Mouse (Mus musculus): ENCODE data around the gene Fam53b. TPM values are rescaled to one million over a fixed set of nuclear protein-coding genes. Genes with fewer than 3 reads are reported as not detected.

The Fam53b gene
- polyA plus RNA-seq, 1 experiment from 2014 or later: 16.6 TPM

- DNase-seq (ENCODE audit: low spot score): no peak
- WGBS: 90% methylated on average over 3 of the region's 3 CpGs
Measured at GRCm38 (mm10) chr7:132765629-132766186, 48.0 kb downstream of the Fam53b start.

GRCm38 (mm10) chr7:132764896-132765491 is 48.7 kb downstream of the Fam53b start:
- 87% methylated on average over 4 of the region's 4 CpGs for WGBS
- ATAC-seq (ENCODE audit: low FRiP score) (no peak), DNase-seq (ENCODE audit: low spot score) (no peak)
- H3K4me1 ChIP-seq (replicated peaks; ENCODE audit: control insufficient read depth, insufficient read depth, low read length): peaks cover 27% of the 10 kb centered on the region
- H3K27ac ChIP-seq: no peak overlapping the region
- H3K4me3 ChIP-seq (replicated peaks; ENCODE audit: low read length): no peak overlapping the region
- H3K9me3 ChIP-seq (ENCODE audit: control insufficient read depth, low read length): no peaks in the 10 kb centered on the region
- H3K27me3 ChIP-seq (ENCODE audit: control insufficient read depth, insufficient read depth, low read length): no peaks in the 10 kb centered on the region
- no peak overlapping the region for H3K4me2 ChIP-seq (replicated peaks)
- no peak overlapping the region for H3K9ac ChIP-seq
- no peaks in the 10 kb centered on the region for H3K36me3 ChIP-seq (replicated peaks; ENCODE audit: control insufficient read depth, insufficient read depth)

More at GRCm38 (mm10) chr7:132765629-132766186, 48.0 kb downstream of the Fam53b start:
- Histone ChIP-seq H3K36me3 (replicated peaks; ENCODE audit: control insufficient read depth, insufficient read depth) (no peaks in the 10 kb centered on the region), H3K27me3 (ENCODE audit: control insufficient read depth, insufficient read depth, low read length) (no peaks in the 10 kb centered on the region), H3K4me3 (replicated peaks; ENCODE audit: low read length) (no peak overlapping the region), H3K4me2 (replicated peaks) (no peak overlapping the region), H3K4me1 (replicated peaks; ENCODE audit: control insufficient read depth, insufficient read depth, low read length) (peaks cover 27% of the 10 kb centered on the region), H3K9ac (no peak overlapping the region), H3K27ac (no peak overlapping the region), H3K9me3 (ENCODE audit: control insufficient read depth, low read length) (no peaks in the 10 kb centered on the region)
- no peak for ATAC-seq (ENCODE audit: low FRiP score)

DNA sequence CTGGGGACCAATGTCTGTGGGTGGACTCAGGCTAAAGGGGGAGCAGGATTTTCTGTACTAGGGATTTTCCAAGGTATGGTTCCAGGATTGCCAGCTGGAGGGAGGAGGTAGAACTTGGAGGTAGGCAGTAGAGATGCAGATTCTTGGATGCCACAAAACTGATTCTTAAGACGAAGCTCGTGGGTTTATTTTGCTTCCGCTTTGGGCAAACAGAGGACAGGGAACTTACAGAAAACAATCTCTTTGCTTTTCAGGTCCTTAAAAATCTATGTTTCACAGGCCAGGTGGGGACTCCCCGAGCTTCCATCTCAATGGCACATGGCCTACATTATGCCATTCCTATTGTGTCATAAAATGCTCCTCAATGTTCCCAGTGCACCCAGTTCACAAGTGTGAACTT is 49.4 kb downstream of the Fam53b start:
- Histone ChIP-seq H3K4me3 (replicated peaks; ENCODE audit: low read length) (no peak overlapping the region), H3K27me3 (ENCODE audit: control insufficient read depth, insufficient read depth, low read length) (no peaks in the 10 kb centered on the region), H3K9ac (no peak overlapping the region), H3K4me2 (replicated peaks) (no peak overlapping the region), H3K9me3 (ENCODE audit: control insufficient read depth, low read length) (no peaks in the 10 kb centered on the region), H3K36me3 (replicated peaks; ENCODE audit: control insufficient read depth, insufficient read depth) (peaks cover 5% of the 10 kb centered on the region), H3K4me1 (replicated peaks; ENCODE audit: control insufficient read depth, insufficient read depth, low read length) (peaks cover 27% of the 10 kb centered on the region), H3K27ac (no peak overlapping the region)
- no peak for ATAC-seq (ENCODE audit: low FRiP score)
- WGBS: 94% methylated on average over 4 of the region's 4 CpGs
- no peak for DNase-seq (ENCODE audit: low spot score)

GRCm38 (mm10) chr7:132763911-132764310 is 49.8 kb downstream of the Fam53b start:
- Histone ChIP-seq H3K4me1 (replicated peaks; ENCODE audit: control insufficient read depth, insufficient read depth, low read length) (peaks cover 27% of the 10 kb centered on the region), H3K4me3 (replicated peaks; ENCODE audit: low read length) (no peak overlapping the region), H3K4me2 (replicated peaks) (no peak overlapping the region), H3K9me3 (ENCODE audit: control insufficient read depth, low read length) (no peaks in the 10 kb centered on the region), H3K36me3 (replicated peaks; ENCODE audit: control insufficient read depth, insufficient read depth) (peaks cover 9% of the 10 kb centered on the region), H3K9ac (no peak overlapping the region), H3K27me3 (ENCODE audit: control insufficient read depth, insufficient read depth, low read length) (no peaks in the 10 kb centered on the region), H3K27ac (no peak overlapping the region)
- DNase-seq (ENCODE audit: low spot score) (no peak), ATAC-seq (ENCODE audit: low FRiP score) (no peak)
- WGBS: 89% methylated on average over 5 of the region's 5 CpGs

- no peaks in the 10 kb centered on the region for H3K9me3 ChIP-seq (ENCODE audit: control insufficient read depth, low read length)
- no peak overlapping the region for H3K4me2 ChIP-seq (replicated peaks)
- no peak for DNase-seq (ENCODE audit: low spot score)
- no peak overlapping the region for H3K4me3 ChIP-seq (replicated peaks; ENCODE audit: low read length)
- ATAC-seq (ENCODE audit: low FRiP score): no peak
- no peaks in the 10 kb centered on the region for H3K27me3 ChIP-seq (ENCODE audit: control insufficient read depth, insufficient read depth, low read length)
- WGBS: 95% methylated on average over 6 of the region's 6 CpGs
- H3K4me1 ChIP-seq (replicated peaks; ENCODE audit: control insufficient read depth, insufficient read depth, low read length): peaks cover 27% of the 10 kb centered on the region
- no peak overlapping the region for H3K9ac ChIP-seq
- H3K27ac ChIP-seq: no peak overlapping the region
- H3K36me3 ChIP-seq (replicated peaks; ENCODE audit: control insufficient read depth, insufficient read depth): peaks cover 14% of the 10 kb centered on the region
Measured at GRCm38 (mm10) chr7:132763351-132763750, 50.3 kb downstream of the Fam53b start.

GRCm38 (mm10) chr7:132761409-132761808 is 52.3 kb downstream of the Fam53b start:
- Histone ChIP-seq H3K4me1 (replicated peaks; ENCODE audit: control insufficient read depth, insufficient read depth, low read length) (peaks cover 9% of the 10 kb centered on the region), H3K4me3 (replicated peaks; ENCODE audit: low read length) (no peak overlapping the region), H3K9ac (no peak overlapping the region), H3K36me3 (replicated peaks; ENCODE audit: control insufficient read depth, insufficient read depth) (peaks cover 27% of the 10 kb centered on the region), H3K9me3 (ENCODE audit: control insufficient read depth, low read length) (no peaks in the 10 kb centered on the region), H3K27me3 (ENCODE audit: control insufficient read depth, insufficient read depth, low read length) (no peaks in the 10 kb centered on the region), H3K4me2 (replicated peaks) (no peak overlapping the region), H3K27ac (no peak overlapping the region)
- ATAC-seq (ENCODE audit: low FRiP score) (no peak), DNase-seq (ENCODE audit: low spot score) (no peak)
- 93% methylated on average over 2 of the region's 2 CpGs for WGBS

- 95% methylated on average over 6 of the region's 6 CpGs for WGBS
- peak overlapping the region; percentile 21 for H3K27ac ChIP-seq
- H3K27me3 ChIP-seq (ENCODE audit: control insufficient read depth, insufficient read depth, low read length): no peaks in the 10 kb centered on the region
- H3K36me3 ChIP-seq (replicated peaks; ENCODE audit: control insufficient read depth, insufficient read depth): peaks cover 27% of the 10 kb centered on the region
- no peak overlapping the region for H3K4me3 ChIP-seq (replicated peaks; ENCODE audit: low read length)
- no peaks in the 10 kb centered on the region for H3K9me3 ChIP-seq (ENCODE audit: control insufficient read depth, low read length)
- peaks cover 2% of the 10 kb centered on the region; the same call in 1 of the 2 replicates for H3K4me1 ChIP-seq (replicated peaks; ENCODE audit: control insufficient read depth, insufficient read depth, low read length)
- DNase-seq (ENCODE audit: low spot score) (no peak), ATAC-seq (ENCODE audit: low FRiP score) (no peak)
- H3K4me2 ChIP-seq (replicated peaks): no peak overlapping the region
- H3K9ac ChIP-seq: no peak overlapping the region
Measured at GRCm38 (mm10) chr7:132760589-132761180, 53.0 kb downstream of the Fam53b start.

DNA sequence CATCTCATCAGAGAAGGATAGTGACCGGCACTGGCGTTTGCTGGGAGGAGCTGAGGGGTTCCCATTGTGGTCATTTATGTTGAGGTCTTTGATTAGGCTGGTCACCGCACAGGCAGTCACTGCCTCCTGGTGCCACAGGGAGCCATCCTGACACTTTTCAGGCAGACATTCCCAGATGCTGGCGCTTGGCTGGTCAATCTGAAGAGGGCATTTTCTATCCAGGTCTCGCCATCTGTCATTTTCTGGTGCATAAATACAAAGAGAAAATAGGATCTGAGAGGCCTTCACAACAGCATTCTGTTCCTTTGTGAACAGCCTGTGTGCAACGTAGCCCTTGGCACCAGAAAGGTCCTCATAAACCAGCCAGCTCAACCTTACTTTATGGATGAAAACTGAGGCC is 53.8 kb downstream of the Fam53b start:
- no peak for ATAC-seq (ENCODE audit: low FRiP score)

GRCm38 (mm10) chr7:132759405-132759891 is 54.2 kb downstream of the Fam53b start:
- Histone ChIP-seq H3K9me3 (ENCODE audit: control insufficient read depth, low read length) (no peaks in the 10 kb centered on the region), H3K4me3 (replicated peaks; ENCODE audit: low read length) (no peak overlapping the region), H3K27me3 (ENCODE audit: control insufficient read depth, insufficient read depth, low read length) (no peaks in the 10 kb centered on the region), H3K36me3 (replicated peaks; ENCODE audit: control insufficient read depth, insufficient read depth) (peaks cover 27% of the 10 kb centered on the region), H3K4me2 (replicated peaks) (no peak overlapping the region), H3K9ac (no peak overlapping the region), H3K4me1 (replicated peaks; ENCODE audit: control insufficient read depth, insufficient read depth, low read length) (peaks cover 5% of the 10 kb centered on the region), H3K27ac (peak overlapping the region; percentile 54)
- DNase-seq (ENCODE audit: low spot score): no peak
- ATAC-seq (ENCODE audit: low FRiP score): no peak
- WGBS: 87% methylated on average over 22 of the region's 22 CpGs

More for the DNA sequence above, 53.8 kb downstream of the Fam53b start:
- H3K9me3 ChIP-seq (ENCODE audit: control insufficient read depth, low read length): no peaks in the 10 kb centered on the region
- no peak overlapping the region for H3K9ac ChIP-seq
- H3K4me2 ChIP-seq (replicated peaks): no peak overlapping the region
- peaks cover 27% of the 10 kb centered on the region for H3K36me3 ChIP-seq (replicated peaks; ENCODE audit: control insufficient read depth, insufficient read depth)
- no peak overlapping the region for H3K4me3 ChIP-seq (replicated peaks; ENCODE audit: low read length)
- DNase-seq (ENCODE audit: low spot score): no peak
- peaks cover under 1% of the 10 kb centered on the region for H3K4me1 ChIP-seq (replicated peaks; ENCODE audit: control insufficient read depth, insufficient read depth, low read length)
- peak overlapping the region; percentile 54 for H3K27ac ChIP-seq
- no peaks in the 10 kb centered on the region for H3K27me3 ChIP-seq (ENCODE audit: control insufficient read depth, insufficient read depth, low read length)
- 53% methylated on average over 6 of the region's 6 CpGs for WGBS
